Mouse (Mus musculus): Measurements from ENCODE around the gene Amigo2.
"Not testable (repeated sequence)": the region's sequence is repeated elsewhere in the genome, so short reads cannot be mapped to it uniquely, and the experiment has no call there.

Amigo2 gene

GRCm38 (mm10) chr15:97216843-97217242 lies 30.2 kb downstream of the Amigo2 start:
- DNase-seq (ENCODE audit: low spot score) = no peak

DNA sequence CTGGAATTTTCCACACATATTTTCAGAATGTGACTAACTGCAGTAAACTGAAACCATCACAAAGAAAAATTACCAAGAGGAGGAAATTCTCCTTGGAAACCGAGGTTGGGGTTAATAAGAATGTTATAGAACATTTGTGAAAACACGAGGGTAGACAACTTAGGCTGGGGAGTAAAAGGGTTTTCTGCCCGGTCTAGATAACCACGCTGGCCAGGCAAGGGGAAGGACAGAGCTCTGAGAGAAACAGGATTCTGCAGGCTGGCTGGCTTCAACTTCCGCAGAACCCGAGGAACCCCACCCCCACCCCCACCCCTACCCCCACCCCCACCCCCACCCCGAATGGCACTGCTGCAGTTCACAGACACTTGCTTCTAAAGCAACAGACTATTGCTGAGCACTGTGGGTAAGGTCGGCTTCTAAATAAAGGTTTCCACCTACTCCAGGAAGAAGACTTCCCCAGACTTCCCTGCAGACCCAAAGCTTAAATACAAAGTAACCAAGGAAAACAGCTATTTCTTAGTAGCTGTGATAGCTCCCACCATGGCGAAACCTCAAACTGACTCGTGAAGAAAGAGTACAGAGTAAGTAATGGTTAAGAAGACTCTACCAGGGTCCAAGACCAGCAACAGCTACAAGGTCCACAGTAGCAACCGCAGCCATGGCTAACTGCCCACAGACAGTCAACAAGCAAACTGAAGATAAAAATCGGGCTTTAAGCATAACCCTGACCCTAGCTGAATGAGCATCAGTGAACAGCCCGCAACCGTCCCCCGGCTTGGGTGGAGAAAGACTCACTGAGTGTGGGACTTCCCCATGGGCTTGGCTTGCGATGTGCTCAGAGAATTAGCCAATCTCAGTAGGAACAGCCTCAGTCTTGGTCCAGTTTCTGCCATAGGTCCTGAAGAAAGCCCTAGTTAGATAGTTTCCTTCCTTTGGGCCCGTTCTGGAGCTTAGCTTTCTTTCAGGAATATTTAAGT lies 34.3 kb downstream of the Amigo2 start:
- no peak for DNase-seq (ENCODE audit: low spot score)

- DNase-seq (ENCODE audit: low spot score) = not testable (repeated sequence)
Observed at GRCm38 (mm10) chr15:97209754-97210153, 37.3 kb downstream of the Amigo2 start.

DNA sequence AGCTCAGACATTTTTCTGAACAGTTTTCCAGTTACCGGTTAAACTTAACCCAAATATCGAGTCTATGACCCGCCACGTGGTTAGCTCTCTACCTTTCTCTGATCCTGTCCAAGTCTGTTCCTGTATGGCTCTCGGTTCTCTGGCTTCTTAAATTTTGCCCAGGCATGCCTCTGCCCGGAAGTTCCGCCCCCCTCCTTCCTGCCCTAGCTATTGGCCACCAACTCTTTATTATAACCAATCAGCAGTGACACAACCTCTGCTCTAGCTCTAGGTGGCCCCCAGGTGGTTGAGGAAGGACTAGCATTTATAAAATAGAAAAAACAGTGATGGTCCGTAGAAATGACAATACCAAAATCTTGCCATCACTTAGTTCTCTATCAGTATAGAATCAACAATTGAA lies 40.6 kb downstream of the Amigo2 start:
- no peak for DNase-seq (ENCODE audit: low spot score)

GRCm38 (mm10) chr15:97205776-97206175 lies 41.3 kb downstream of the Amigo2 start:
- DNase-seq (ENCODE audit: low spot score) = no peak

GRCm38 (mm10) chr15:97204889-97205288 lies 42.2 kb downstream of the Amigo2 start:
- no peak for DNase-seq (ENCODE audit: low spot score)

GRCm38 (mm10) chr15:97196644-97197043 lies 50.4 kb downstream of the Amigo2 start:
- DNase-seq (ENCODE audit: low spot score) = no peak

DNA sequence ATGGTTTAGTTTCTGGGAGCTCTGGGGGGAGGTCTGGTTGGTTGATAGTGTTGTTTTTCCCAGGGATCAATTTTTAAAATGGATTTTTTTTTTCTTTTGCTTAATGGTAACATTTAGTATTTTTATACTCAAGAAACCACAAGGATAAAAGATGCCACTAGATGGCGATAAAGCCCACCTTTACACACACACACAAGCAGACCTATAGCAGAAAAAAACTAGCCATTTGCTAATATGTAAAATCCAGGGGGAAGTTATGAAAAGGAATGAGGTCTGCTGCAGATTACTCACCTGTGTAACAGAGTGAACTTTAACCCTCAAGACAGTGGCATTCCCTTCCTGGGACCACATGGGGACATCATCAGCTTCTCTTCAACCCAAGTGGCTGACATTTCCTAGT lies 51.5 kb downstream of the Amigo2 start:
- peak; percentile 63 for DNase-seq (ENCODE audit: low spot score)

Measured in layer of hippocampus, adult 11-12 months (tissue).